Mouse (Mus musculus) left cerebral cortex, adult 2 months (tissue): ENCODE results near the gene Vmn1r168. TPM values are rescaled to one million over a fixed set of nuclear protein-coding genes. Genes with fewer than 3 reads are reported as not detected.
"Not testable (repeated sequence)": the region's sequence is repeated elsewhere in the genome, so short reads cannot be mapped to it uniquely, and the experiment has no call there.

ENCODE experiments used
- DNase-seq, 2 experiments: peaks; one replicate each; pipeline ENCODE4 v3.0.0; 2021 to 2022; ENCODE audit warnings: low spot score in 2 of 2, mixed read lengths in 1 of 2; ENCODE audit errors: extremely low spot score in 1 of 2
- H3K27ac ChIP-seq: fragments of 200-600 bp; 2 replicates; pipeline ENCODE4 v1.8.1; 2022
- H3K4me3 ChIP-seq: fragments of 200-600 bp; 2 replicates; pipeline ENCODE4 v1.8.1; 2022
- intact Hi-C: fragments of 180-260 bp; cut with DNase I; formaldehyde crosslinking; loops from one replicate; pipeline ENCODE4 v1.15.1; 2025
- long read RNA-seq, 2 experiments: library from polyadenylated mRNA; stranded (forward); transcript quantifications; one replicate each; pipeline ENCODE4 v2.0.0; 2021; ENCODE audit warnings: borderline mapping rate in 2 of 2
- total RNA-seq, 2 experiments: library from RNA; stranded (reverse); gene quantifications; 2 replicates each; pipeline ENCODE4 v1.2.3; 2021

The Vmn1r168 gene
- total RNA-seq: not detected
- long read RNA-seq, experiment 1: 0 reads
- long read RNA-seq, experiment 2: 0 reads

GRCm38 (mm10) chr7:23539432-23539831 is at the start of gene Vmn1r168:
Gene Vmn1r168 (plus strand): TSS chr7:23539732.
- intact Hi-C loops, H3K27ac ChIP-seq, H3K4me3 ChIP-seq, DNase-seq: not testable (repeated sequence)

DNA sequence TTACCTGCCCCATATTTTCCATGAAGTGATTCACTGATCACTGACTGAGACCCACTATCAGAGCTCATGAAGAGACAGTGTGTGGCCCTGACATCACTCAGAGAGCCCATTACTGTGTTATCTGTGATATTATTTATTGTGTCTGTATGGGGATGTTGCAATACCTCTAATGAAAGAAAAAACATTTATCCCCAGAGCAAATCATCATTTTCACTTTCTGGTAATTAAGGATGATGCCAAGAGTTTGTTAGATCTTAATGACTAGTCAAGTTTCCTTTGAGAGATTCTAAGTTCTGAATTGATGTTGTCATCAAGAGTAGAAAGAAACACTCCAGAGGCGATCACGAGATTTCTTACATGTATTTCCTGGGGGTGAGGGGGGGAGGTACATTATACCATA is 32.4 kb upstream of the Vmn1r168 start, which contains the start of gene Vmn1r167:
Gene Vmn1r167 (minus strand): TSS at position 101 of the 400 bp plus-strand sequence.
- intact Hi-C loops, DNase-seq, H3K27ac ChIP-seq, H3K4me3 ChIP-seq: not testable (repeated sequence)

GRCm38 (mm10) chr7:23575226-23575625 is 35.7 kb downstream of the Vmn1r168 start, which contains the start of gene Vmn1r169:
Gene Vmn1r169 (plus strand): TSS chr7:23575526.
- DNase-seq, H3K27ac ChIP-seq, intact Hi-C loops, H3K4me3 ChIP-seq: not testable (repeated sequence)

Other genes starting within 250 kb of the Vmn1r168 start
- not detected for gene Nlrp4e, start 238.5 kb upstream of the Vmn1r168 start, total RNA-seq
- gene Nlrp5, start 153.8 kb upstream of the Vmn1r168 start, total RNA-seq: not detected
- not detected for gene Vmn1r167, start 32.5 kb upstream of the Vmn1r168 start, total RNA-seq
- not detected for gene Vmn1r169, start 35.8 kb downstream of the Vmn1r168 start, total RNA-seq
- gene Vmn1r170, start 66.4 kb downstream of the Vmn1r168 start, total RNA-seq: not detected
- not detected for gene Vmn1r171, start 91.0 kb downstream of the Vmn1r168 start, total RNA-seq
- not detected for gene Vmn1r172, start 118.6 kb downstream of the Vmn1r168 start, total RNA-seq
- not detected for gene Vmn1r173, start 161.0 kb downstream of the Vmn1r168 start, total RNA-seq
- gene Vmn1r174, start 212.5 kb downstream of the Vmn1r168 start, total RNA-seq: not detected